Mouse (Mus musculus) fibroblast of lung, adult 2 months (primary cell): ENCODE results near the gene Tmem38a.

ENCODE experiments used
- DNase-seq: peaks from one replicate; pipeline ENCODE4 v3.0.0-alpha.2; 2011; ENCODE audit warnings: low read depth

Tmem38a gene

GRCm38 (mm10) chr8:72571611-72572473, at the start of gene Tmem38a:
Gene Tmem38a, plus strand, starts transcription at chr8:72572055.
- DNase-seq, result no peak

DNA sequence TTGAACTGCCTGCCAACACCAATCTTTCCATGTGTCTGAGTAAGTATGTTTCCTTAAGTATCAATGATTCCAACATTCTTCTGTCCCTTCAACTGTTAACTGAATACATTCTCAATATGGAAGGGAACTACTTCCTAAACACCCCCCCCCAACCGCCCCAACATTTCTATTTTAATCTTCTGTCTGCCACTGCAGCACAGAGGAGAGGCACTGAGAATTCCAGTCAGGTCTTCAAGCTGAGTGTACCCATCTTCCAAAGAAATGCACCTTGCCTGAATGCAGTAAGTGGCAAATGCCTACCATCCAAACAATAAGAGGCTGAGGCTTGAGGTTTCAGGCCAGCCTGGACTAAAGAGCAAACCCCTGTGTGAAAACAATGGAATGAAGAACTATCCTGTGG, 39.8 kb upstream of the Tmem38a start:
- no peak for DNase-seq

DNA sequence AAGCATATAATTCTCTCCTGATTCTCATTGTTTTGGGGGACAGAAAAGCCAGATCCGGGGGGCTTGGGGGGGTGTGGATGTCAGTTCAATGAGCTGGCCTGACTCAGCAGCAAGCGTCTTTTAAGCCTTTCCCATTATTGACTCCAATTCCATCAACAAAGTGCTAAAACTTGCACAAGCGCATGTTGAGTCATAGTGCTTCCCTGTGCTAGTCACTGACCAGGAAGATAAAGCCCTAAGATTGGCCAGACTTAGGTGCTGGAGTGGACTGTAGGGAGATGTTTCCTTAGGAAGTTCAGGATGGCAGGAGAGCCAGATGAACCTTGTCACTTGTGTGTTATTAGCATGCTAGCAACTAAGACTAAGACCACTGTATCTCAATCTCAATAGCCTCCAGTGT, 37.0 kb upstream of the Tmem38a start:
- no peak for DNase-seq

- DNase-seq, result no peak
Measured at GRCm38 (mm10) chr8:72539234-72539633, 32.6 kb upstream of the Tmem38a start.

- no peak for DNase-seq
Measured at GRCm38 (mm10) chr8:72547122-72547801, 24.6 kb upstream of the Tmem38a start.

GRCm38 (mm10) chr8:72547802-72548643, 23.8 kb upstream of the Tmem38a start, which contains the start of gene Med26:
Gene Med26, minus strand, starts transcription at chr8:72548270.
- peak; percentile 100 for DNase-seq

GRCm38 (mm10) chr8:72548644-72549313, 23.1 kb upstream of the Tmem38a start:
- DNase-seq, result no peak

GRCm38 (mm10) chr8:72549314-72549892, 22.5 kb upstream of the Tmem38a start:
- no peak for DNase-seq

DNA sequence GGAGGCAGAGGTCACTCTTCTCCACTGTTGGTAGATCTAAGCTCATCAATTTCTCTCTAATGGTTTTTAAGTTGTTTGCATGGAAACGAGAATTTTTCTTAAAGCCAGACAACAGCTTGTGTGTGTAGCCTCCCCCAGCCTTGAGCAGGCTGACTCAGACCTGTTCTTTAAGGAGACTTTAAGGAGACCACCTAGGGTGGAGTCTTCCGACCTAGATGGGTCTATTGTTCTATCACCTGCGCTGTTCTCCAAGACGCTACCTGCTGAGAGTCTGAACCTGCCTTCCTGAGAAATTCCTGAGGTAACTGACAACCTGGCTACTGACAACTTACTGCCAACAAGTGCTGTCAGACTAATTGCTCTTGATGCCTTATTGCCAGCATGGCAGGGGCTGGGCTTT, 16.1 kb upstream of the Tmem38a start:
- no peak for DNase-seq

- DNase-seq, result no peak
Measured at GRCm38 (mm10) chr8:72561111-72561689, 10.7 kb upstream of the Tmem38a start.

DNA sequence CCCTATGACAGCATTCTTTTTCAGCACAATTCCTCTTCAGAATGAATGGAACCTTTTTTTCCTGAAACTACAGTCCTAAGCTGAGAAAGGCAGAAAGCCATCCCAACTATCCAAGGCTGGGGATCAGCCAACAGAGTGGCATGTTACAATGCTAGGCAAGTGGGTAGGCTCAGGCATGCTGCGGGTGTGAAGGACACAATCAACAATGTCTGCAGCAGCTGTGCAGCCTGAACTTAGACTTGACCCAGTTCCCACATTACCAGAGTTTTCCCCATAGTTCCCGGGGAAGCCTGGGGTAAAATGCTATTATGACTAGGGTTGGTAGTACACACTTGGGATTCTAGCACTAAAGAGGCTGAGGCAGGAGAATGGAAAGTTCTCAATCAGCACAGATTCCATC, 5.9 kb upstream of the Tmem38a start:
- no peak for DNase-seq

- peak; percentile 98 for DNase-seq
Measured at GRCm38 (mm10) chr8:72570633-72571610, 933 bp upstream of the Tmem38a start, which contains the start of gene Smim7. Gene Smim7, minus strand, starts transcription at chr8:72571088.

- no peak for DNase-seq
Measured at GRCm38 (mm10) chr8:72572507-72572906, 652 bp downstream of the Tmem38a start.

- DNase-seq, result no peak
Measured at GRCm38 (mm10) chr8:72573450-72573849, 1.6 kb downstream of the Tmem38a start.

GRCm38 (mm10) chr8:72575915-72576314, 4.1 kb downstream of the Tmem38a start:
- no peak for DNase-seq

DNA sequence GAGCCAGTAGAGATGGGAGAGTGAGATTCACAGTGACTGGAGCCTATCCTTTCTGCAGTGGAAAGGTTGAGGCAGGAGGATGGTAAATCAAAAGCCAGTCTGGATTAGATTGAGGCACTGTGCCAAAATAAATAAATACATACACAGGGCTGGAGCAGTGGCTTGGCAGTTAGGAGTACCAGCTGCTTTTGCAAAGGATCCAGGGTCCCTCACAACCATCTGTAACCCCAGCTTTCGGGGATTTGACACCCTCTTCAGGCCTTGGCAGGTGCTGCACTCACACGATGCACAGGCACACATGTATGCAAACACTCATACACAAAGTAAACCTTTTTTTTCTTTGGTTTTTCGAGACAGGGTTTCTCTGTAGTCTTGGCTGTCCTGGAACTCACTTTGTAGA, 5.4 kb downstream of the Tmem38a start:
- DNase-seq, result no peak

DNA sequence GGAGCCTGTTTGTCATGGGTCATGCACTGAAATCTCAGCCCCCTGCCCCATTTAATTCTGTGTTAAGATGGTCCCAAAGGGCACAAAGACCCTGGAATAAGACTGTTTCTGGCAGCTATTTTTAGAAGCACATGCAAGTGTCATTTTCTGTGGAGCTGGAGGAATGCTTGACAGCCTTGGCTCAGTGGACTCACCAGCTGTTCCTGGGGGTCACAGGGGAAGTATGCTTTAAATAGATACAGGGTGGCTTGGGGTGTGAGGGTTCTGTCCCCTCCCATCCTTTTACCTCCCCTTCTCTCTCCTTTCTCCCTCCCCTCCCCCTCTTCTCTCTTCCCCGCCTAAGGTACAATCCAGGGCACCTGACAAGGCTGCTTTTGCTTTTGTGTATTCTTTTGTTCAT, 6.1 kb downstream of the Tmem38a start:
- no peak for DNase-seq

- no peak for DNase-seq
Measured at GRCm38 (mm10) chr8:72579374-72579773, 7.5 kb downstream of the Tmem38a start.

- DNase-seq, result peak; percentile 45
Measured at GRCm38 (mm10) chr8:72583056-72583771, 11.4 kb downstream of the Tmem38a start.
